Mouse (Mus musculus): Measurements from ENCODE around the gene 2310022B05Rik.

- peak; percentile 54; the same call in 1 of the 2 replicates for TF ChIP-seq CTCF (IDR thresholded peaks at IDR 0.05; ENCODE audit: control insufficient read depth, insufficient read depth, insufficient replicate concordance, low read depth, low read length)
- no peak for TF ChIP-seq POLR2A (IDR thresholded peaks at IDR 0.05; ENCODE audit: control insufficient read depth, low read depth, low read length)
Measured at GRCm38 (mm10) chr8:124604066-124604465, 59.1 kb downstream of the 2310022B05Rik start.
